Mouse (Mus musculus) 416B (cell line): ENCODE results near the gene Gm9117.
"Not testable (repeated sequence)": the region's sequence is repeated elsewhere in the genome, so short reads cannot be mapped to it uniquely, and the experiment has no call there.

Experiments
- DNase-seq: peaks from one replicate; pipeline ENCODE4 v3.0.0; 2011; ENCODE audit warnings: low read depth

The Gm9117 gene

GRCm38 (mm10) chr3:93943443-93943842, at the start of gene Gm9117:
Gm9117 (minus strand) TSS chr3:93943543.
- not testable (repeated sequence) for DNase-seq

GRCm38 (mm10) chr3:93968938-93969337, 25.6 kb upstream of the Gm9117 start:
- not testable (repeated sequence) for DNase-seq

GRCm38 (mm10) chr3:93961214-93961613, 17.9 kb upstream of the Gm9117 start, which contains the start of gene Tdpoz5:
Tdpoz5 (minus strand) TSS chr3:93961314.
- DNase-seq: not testable (repeated sequence)

- not testable (repeated sequence) for DNase-seq
Observed at GRCm38 (mm10) chr3:93938386-93938785, 5.0 kb downstream of the Gm9117 start.
